Mouse (Mus musculus) forebrain, postnatal 0 days (tissue): Measurements from ENCODE around the gene Ncmap. TPM values are rescaled to one million over a fixed set of nuclear protein-coding genes. Genes with fewer than 3 reads are reported as not detected.

ENCODE experiments used
- ATAC-seq: fragments of 200-750 bp; cut with Nextera tagmentation; 2 replicates; pipeline ENCODE4 v1.8.0; 2017; ENCODE audit warnings: mild to moderate bottlenecking, moderate library complexity
- DNase-seq: peaks from one replicate; pipeline ENCODE4 v3.0.0-alpha.2; 2015
- H3K27ac ChIP-seq: fragments of 300-500 bp; sonication (generic); 2 replicates; pipeline ENCODE4 v1.5.1; 2014; ENCODE audit warnings: low read depth, mild to moderate bottlenecking, antibody characterized with exemption, low read length, moderate library complexity, mixed read lengths
- H3K27me3 ChIP-seq: fragments of 300-500 bp; sonication (generic); 2 replicates; pipeline ENCODE4 v1.6.1; 2014; ENCODE audit warnings: mild to moderate bottlenecking, low read length, mixed read lengths; ENCODE audit not compliant: insufficient read depth
- H3K36me3 ChIP-seq: fragments of 300-500 bp; sonication (generic); 2 replicates; pipeline ENCODE4 v1.6.1; 2014; ENCODE audit warnings: mild to moderate bottlenecking, moderate library complexity; ENCODE audit not compliant: insufficient read depth
- H3K4me1 ChIP-seq: fragments of 300-500 bp; sonication (generic); 2 replicates; pipeline ENCODE4 v1.6.1; 2014; ENCODE audit warnings: antibody characterized with exemption; ENCODE audit not compliant: insufficient read depth
- H3K4me2 ChIP-seq: fragments of 300-500 bp; sonication (generic); 2 replicates; pipeline ENCODE4 v1.6.1; 2014; ENCODE audit warnings: low read depth, mild to moderate bottlenecking, moderate library complexity
- H3K4me3 ChIP-seq: fragments of 300-500 bp; sonication (generic); 2 replicates; pipeline ENCODE4 v1.5.1; 2014; ENCODE audit warnings: low read depth, low read length, mixed read lengths
- H3K9ac ChIP-seq: fragments of 300-500 bp; sonication (generic); 2 replicates; pipeline ENCODE4 v1.6.1; 2014; ENCODE audit warnings: mild to moderate bottlenecking
- H3K9me3 ChIP-seq: fragments of 300-500 bp; sonication (generic); 2 replicates; pipeline ENCODE4 v1.6.1; 2016; ENCODE audit warnings: low read length
- CTCF ChIP-seq: sonication (generic); IDR thresholded peaks from 2 replicates; pipeline ENCODE4 v1.5.1; 2016; ENCODE audit warnings: antibody characterized with exemption, control low read depth, low read depth
- WGBS: fragments of 180-500 bp; shearing (Covaris S2); extraction: QIAGEN DNeasy Blood & Tissue Kit; methylation state at CpG from one replicate; pipeline ENCODE4 v1.1.7; 2014; 5-methylcytosine and 5-hydroxymethylcytosine counted together
- polyA plus RNA-seq: library from polyadenylated mRNA; unstranded; fragments of >200 nt; fragmentation: Nextera tagmentation; extraction: Ambion mirVana; gene quantifications from 2 replicates; pipeline ENCODE4 v1.2.1, GENCODE M21; 2015
- total RNA-seq: library from RNA; depleted of rRNA; stranded (reverse); fragments of >200 nt; gene quantifications from 2 replicates; pipeline ENCODE4 v1.2.3, GENCODE M21; 2014

Ncmap gene
- total and polyA plus RNA-seq, 2 experiments from 2014 or later = 0.86 to 0.90 TPM

GRCm38 (mm10) chr4:135404048-135404447 is 6.0 kb upstream of the Ncmap start:
- 77% methylated on average over 10 of the region's 10 CpGs for WGBS

GRCm38 (mm10) chr4:135401881-135402280 is 3.9 kb upstream of the Ncmap start:
- Histone ChIP-seq H3K4me2 (no peak overlapping the region), H3K27ac (no peak overlapping the region), H3K9ac (no peak overlapping the region), H3K9me3 (no peaks in the 10 kb centered on the region), H3K4me3 (no peak overlapping the region), H3K36me3 (no peaks in the 10 kb centered on the region), H3K4me1 (no peaks in the 10 kb centered on the region), H3K27me3 (peaks cover 18% of the 10 kb centered on the region; the same call in 1 of the 2 replicates)
- WGBS = 14% methylated on average over 7 of the region's 7 CpGs
- TF ChIP-seq CTCF = no peak
- ATAC-seq = no peak
- no peak for DNase-seq

More at GRCm38 (mm10) chr4:135404048-135404447, 6.0 kb upstream of the Ncmap start:
- Histone ChIP-seq H3K9me3 (no peaks in the 10 kb centered on the region), H3K27me3 (peaks cover 2% of the 10 kb centered on the region; the same call in 1 of the 2 replicates), H3K4me2 (no peak overlapping the region), H3K36me3 (no peaks in the 10 kb centered on the region), H3K27ac (no peak overlapping the region), H3K9ac (no peak overlapping the region), H3K4me3 (no peak overlapping the region), H3K4me1 (no peaks in the 10 kb centered on the region)
- no peak for DNase-seq
- no peak for ATAC-seq
- TF ChIP-seq CTCF = no peak

- DNase-seq = no peak
- ATAC-seq = no peak
- Histone ChIP-seq H3K4me1 (no peaks in the 10 kb centered on the region), H3K27me3 (peaks cover 18% of the 10 kb centered on the region; the same call in 1 of the 2 replicates), H3K9me3 (no peaks in the 10 kb centered on the region), H3K9ac (no peak overlapping the region), H3K4me2 (peak overlapping the region; percentile 35; the same call in 1 of the 2 replicates), H3K36me3 (no peaks in the 10 kb centered on the region), H3K27ac (no peak overlapping the region), H3K4me3 (peak overlapping the region; percentile 21; the same call in 1 of the 2 replicates)
- TF ChIP-seq CTCF = no peak
- 10% methylated on average over 16 of the region's 16 CpGs for WGBS
Measured at GRCm38 (mm10) chr4:135397551-135397950, 476 bp downstream of the Ncmap start.

GRCm38 (mm10) chr4:135396303-135396702 is 1.7 kb downstream of the Ncmap start:
- WGBS = 91% methylated on average over 5 of the region's 5 CpGs
- H3K36me3 ChIP-seq = no peaks in the 10 kb centered on the region
- ATAC-seq (no peak), DNase-seq (no peak)
- H3K9me3 ChIP-seq = no peaks in the 10 kb centered on the region
- no peak overlapping the region for H3K4me2 ChIP-seq
- no peak overlapping the region for H3K27ac ChIP-seq
- H3K9ac ChIP-seq = no peak overlapping the region
- H3K27me3 ChIP-seq = peaks cover 18% of the 10 kb centered on the region; the same call in 1 of the 2 replicates
- TF ChIP-seq CTCF = peak; percentile 19; the same call in 1 of the 2 replicates
- no peak overlapping the region for H3K4me3 ChIP-seq
- no peaks in the 10 kb centered on the region for H3K4me1 ChIP-seq

- no peak overlapping the region for H3K4me2 ChIP-seq
- peaks cover 18% of the 10 kb centered on the region; the same call in 1 of the 2 replicates for H3K27me3 ChIP-seq
- TF ChIP-seq CTCF = no peak
- DNase-seq (no peak), ATAC-seq (no peak)
- no peak overlapping the region for H3K9ac ChIP-seq
- no peaks in the 10 kb centered on the region for H3K9me3 ChIP-seq
- no peaks in the 10 kb centered on the region for H3K4me1 ChIP-seq
- H3K36me3 ChIP-seq = no peaks in the 10 kb centered on the region
- H3K27ac ChIP-seq = no peak overlapping the region
- H3K4me3 ChIP-seq = no peak overlapping the region
- WGBS = 85% methylated on average over 4 of the region's 4 CpGs
Measured at GRCm38 (mm10) chr4:135395375-135395774, 2.7 kb downstream of the Ncmap start.

- Histone ChIP-seq H3K27me3 (peaks cover 18% of the 10 kb centered on the region; the same call in 1 of the 2 replicates), H3K4me1 (no peaks in the 10 kb centered on the region), H3K4me3 (no peak overlapping the region), H3K36me3 (no peaks in the 10 kb centered on the region), H3K27ac (no peak overlapping the region), H3K9me3 (no peaks in the 10 kb centered on the region), H3K4me2 (no peak overlapping the region), H3K9ac (no peak overlapping the region)
- TF ChIP-seq CTCF = no peak
- WGBS = 87% methylated on average over 7 of the region's 7 CpGs
- no peak for DNase-seq
- no peak for ATAC-seq
Measured at GRCm38 (mm10) chr4:135394666-135395065, 3.4 kb downstream of the Ncmap start.

- Histone ChIP-seq H3K4me2 (no peak overlapping the region), H3K27ac (no peak overlapping the region), H3K27me3 (peaks cover 11% of the 10 kb centered on the region; the same call in 1 of the 2 replicates), H3K4me1 (no peaks in the 10 kb centered on the region), H3K9me3 (no peaks in the 10 kb centered on the region), H3K9ac (no peak overlapping the region), H3K4me3 (no peak overlapping the region), H3K36me3 (no peaks in the 10 kb centered on the region)
- ATAC-seq = no peak
- no peak for DNase-seq
- TF ChIP-seq CTCF = no peak
- 73% methylated on average over 6 of the region's 6 CpGs for WGBS
Measured at GRCm38 (mm10) chr4:135393381-135393780, 4.6 kb downstream of the Ncmap start.
